Mouse (Mus musculus) lung, adult 2 months (tissue): ENCODE measurements at regions not wholly inside any gene's neighbourhood (a gene's known extent, or its start where the extent isn't known, plus 50 kb on each side); places are given as distances from the start of the nearest gene placed in this dataset.

ENCODE experiments used
- CTCF ChIP-seq: fragments of 200-500 bp; IDR thresholded peaks from 2 replicates; pipeline ENCODE4 v1.5.1; 2011; ENCODE audit warnings: mild to moderate bottlenecking, low read length, control low read depth; ENCODE audit not compliant: insufficient read depth
- POLR2A ChIP-seq: fragments of 200-500 bp; IDR thresholded peaks from 2 replicates; pipeline ENCODE4 v1.6.1; 2011; ENCODE audit warnings: low read depth, mild to moderate bottlenecking, control low read depth, low read length, borderline replicate concordance; ENCODE audit errors: extremely low read depth

- TF ChIP-seq CTCF, result no peak
- no peak for TF ChIP-seq POLR2A
Measured at GRCm38 (mm10) chr16:71243065-71243464, 929.3 kb downstream of the Gbe1 start.
